Mouse (Mus musculus) retina, adult 2 months (tissue): Measurements from ENCODE around the gene Fam229b.
A peak's percentile ranks its signal among the peaks of the same experiment; 100 is the strongest.

Source experiments
- DNase-seq: peaks from one replicate; pipeline ENCODE4 v3.0.0-alpha.2; 2012; ENCODE audit warnings: low read depth, low spot score

Gene Fam229b

GRCm38 (mm10) chr10:39133462-39134310 is at the start of gene Fam229b, which contains the start of gene Tube1:
Gene Fam229b, minus strand, starts transcription at chr10:39133914.
Gene Tube1, plus strand, starts transcription at chr10:39133976.
- DNase-seq: peak; percentile 93

GRCm38 (mm10) chr10:39176981-39177380 is 43.3 kb upstream of the Fam229b start:
- no peak for DNase-seq

- DNase-seq: no peak
Observed at GRCm38 (mm10) chr10:39173077-39173476, 39.4 kb upstream of the Fam229b start.

- no peak for DNase-seq
Observed at GRCm38 (mm10) chr10:39172540-39172931, 38.8 kb upstream of the Fam229b start.

- DNase-seq: peak; percentile 57
Observed at GRCm38 (mm10) chr10:39171603-39172539, 38.2 kb upstream of the Fam229b start.

- peak; percentile 71 for DNase-seq
Observed at GRCm38 (mm10) chr10:39171134-39171533, 37.4 kb upstream of the Fam229b start.

- DNase-seq: no peak
Observed at GRCm38 (mm10) chr10:39170706-39171105, 37.0 kb upstream of the Fam229b start.

- DNase-seq: no peak
Observed at GRCm38 (mm10) chr10:39170181-39170580, 36.5 kb upstream of the Fam229b start.

GRCm38 (mm10) chr10:39169642-39170041 is 35.9 kb upstream of the Fam229b start:
- no peak for DNase-seq

- DNase-seq: no peak
Observed at GRCm38 (mm10) chr10:39167611-39168010, 33.9 kb upstream of the Fam229b start.

GRCm38 (mm10) chr10:39165632-39166115 is 32.0 kb upstream of the Fam229b start:
- no peak for DNase-seq

GRCm38 (mm10) chr10:39163694-39164093 is 30.0 kb upstream of the Fam229b start, which contains the start of gene Ccn6:
Gene Ccn6, minus strand, starts transcription at chr10:39163794.
- no peak for DNase-seq

- no peak for DNase-seq
Observed at GRCm38 (mm10) chr10:39162666-39163484, 29.2 kb upstream of the Fam229b start.

- no peak for DNase-seq
Observed at GRCm38 (mm10) chr10:39161406-39161805, 27.7 kb upstream of the Fam229b start.

- no peak for DNase-seq
Observed at GRCm38 (mm10) chr10:39158306-39158705, 24.6 kb upstream of the Fam229b start.

GRCm38 (mm10) chr10:39157321-39157720 is 23.6 kb upstream of the Fam229b start:
- no peak for DNase-seq

GRCm38 (mm10) chr10:39156719-39157118 is 23.0 kb upstream of the Fam229b start:
- no peak for DNase-seq

- DNase-seq: no peak
Observed at GRCm38 (mm10) chr10:39142216-39142615, 8.5 kb upstream of the Fam229b start.

- DNase-seq: no peak
Observed at GRCm38 (mm10) chr10:39141401-39141800, 7.7 kb upstream of the Fam229b start.

- DNase-seq: no peak
Observed at GRCm38 (mm10) chr10:39140843-39141242, 7.1 kb upstream of the Fam229b start.

GRCm38 (mm10) chr10:39138761-39139160 is 5.0 kb upstream of the Fam229b start:
- DNase-seq: no peak
